Mouse (Mus musculus) leukemia stem cell, adult 10-12 weeks (primary cell): Measurements from ENCODE around the gene Ptpn3. TPM values are rescaled to one million over a fixed set of nuclear protein-coding genes. Genes with fewer than 3 reads are reported as not detected.

ENCODE experiments used
- polyA plus RNA-seq: library from polyadenylated mRNA; stranded (reverse); fragments of >175 nt; gene quantifications from 2 replicates; pipeline ENCODE4 v1.2.3, GENCODE M21; 2012; ENCODE audit warnings: low replicate concordance

Ptpn3 gene
- 13.9 and 14.2 TPM in 2 replicates for polyA plus RNA-seq

DNA sequence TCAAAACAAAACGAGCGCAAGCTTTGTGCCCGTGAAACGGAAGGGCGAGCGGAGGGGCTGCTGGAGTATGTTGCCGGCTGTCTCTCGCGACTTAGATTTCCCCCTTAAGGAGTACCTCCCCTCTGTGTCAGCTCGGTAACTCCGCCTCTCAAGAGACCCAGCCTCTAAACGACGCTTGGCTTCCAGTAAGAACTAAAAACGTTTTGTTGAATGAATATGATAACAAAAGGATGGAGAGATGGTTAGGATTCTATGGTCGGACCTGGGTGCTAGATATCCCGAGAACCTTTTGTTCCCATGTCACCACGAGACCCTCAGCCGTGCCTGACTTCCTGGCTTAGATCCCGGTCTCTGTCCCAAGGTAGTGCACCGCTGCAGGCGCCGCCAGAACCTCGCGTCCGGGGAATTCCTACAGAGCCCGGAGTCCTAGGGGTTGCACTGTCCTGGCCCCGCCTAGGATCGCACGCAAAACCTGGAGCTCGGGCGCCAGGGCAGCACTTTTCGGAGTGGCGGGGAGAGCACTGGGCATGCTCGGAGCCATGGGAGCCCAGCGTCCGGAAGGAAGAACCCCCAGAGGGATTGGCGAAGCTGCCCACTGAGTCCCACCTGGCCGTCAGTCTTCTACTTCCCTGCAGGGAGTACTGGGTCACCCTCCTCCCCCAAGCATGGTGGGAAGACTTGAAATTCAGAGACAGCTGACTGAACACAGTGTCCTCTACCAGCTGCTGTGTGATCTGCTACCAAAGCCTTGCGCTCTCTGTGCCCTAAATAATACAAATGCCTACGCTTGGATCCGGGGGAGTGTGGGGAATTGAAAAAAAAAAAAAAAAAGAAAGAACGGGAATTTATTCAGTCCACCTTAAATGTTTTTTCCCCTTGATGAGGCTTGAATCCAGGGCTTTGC lies at the start of gene Ptpn3:
Gene Ptpn3 (minus strand): TSS at position 428 of the 904 bp plus-strand sequence.

DNA sequence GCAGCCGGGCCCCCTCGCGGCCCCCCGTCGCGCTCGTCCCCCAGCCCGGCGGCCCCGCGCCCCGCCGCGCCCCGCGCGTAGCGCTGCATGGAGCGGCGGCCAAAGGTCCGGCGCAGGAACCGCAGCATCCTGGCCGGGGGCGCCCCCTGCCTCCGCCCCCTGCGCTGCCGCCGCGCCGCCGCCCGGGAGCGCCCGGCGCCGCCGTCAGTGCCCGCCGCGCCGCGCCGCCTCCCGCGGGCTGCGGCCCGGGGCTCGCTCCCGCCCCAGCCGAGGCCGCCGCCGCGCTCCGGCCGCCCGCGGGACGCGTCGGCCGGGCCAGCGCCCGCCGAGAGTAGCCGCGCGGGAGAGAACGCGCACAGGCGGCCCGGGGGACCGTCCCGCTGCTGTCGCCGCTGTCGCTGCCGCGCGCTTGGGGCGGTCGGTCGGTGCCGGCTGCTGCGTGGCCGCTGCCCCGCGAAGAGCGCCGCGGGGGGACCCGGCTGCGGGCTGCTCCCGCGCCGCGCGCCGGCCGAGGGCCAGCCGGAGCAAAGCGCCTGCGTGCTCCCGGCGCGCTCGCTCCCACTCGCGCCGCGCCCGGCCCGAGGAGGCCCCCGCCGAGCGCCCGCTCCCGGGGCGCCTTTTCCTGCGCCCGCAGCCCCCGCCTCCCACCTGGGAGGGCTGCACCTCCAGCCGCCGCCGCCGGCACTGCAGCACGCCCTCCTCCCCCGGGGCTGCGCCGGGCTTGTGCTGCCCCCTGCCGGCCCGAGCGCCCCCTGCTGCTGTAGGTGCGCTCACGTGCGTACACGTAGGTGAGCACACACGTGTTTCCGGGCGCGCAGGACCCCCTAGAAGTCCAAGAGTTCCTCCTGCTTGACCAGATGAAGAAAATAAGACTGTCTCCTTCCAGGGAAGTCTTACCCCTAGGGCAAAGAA lies 158.4 kb downstream of the Ptpn3 start, which contains the start of gene Epb41l4b:
Gene Epb41l4b (minus strand): TSS at position 412 of the 912 bp plus-strand sequence.

Other genes starting within 250 kb of the Ptpn3 start
- 0.21 TPM in 1 of 2 replicates, not detected in the other for gene Epb41l4b, start 158.4 kb downstream of the Ptpn3 start, polyA plus RNA-seq
- gene Palm2, start 132.4 kb upstream of the Ptpn3 start, polyA plus RNA-seq = not detected in 2 replicates